Mouse (Mus musculus) heart, adult 18-20 months (tissue): ENCODE results near the gene Coq10a. TPM values are rescaled to one million over a fixed set of nuclear protein-coding genes. Genes with fewer than 3 reads are reported as not detected.
A peak's percentile ranks its signal among the peaks of the same experiment; 100 is the strongest.

Experiments
- DNase-seq, 2 experiments: peaks; one replicate each; pipeline ENCODE4 v3.0.0; 2021 to 2022; ENCODE audit warnings: mixed read lengths in 1 of 2
- total RNA-seq, 2 experiments: library from RNA; stranded (reverse); gene quantifications; 2 replicates each; pipeline ENCODE4 v1.2.3; 2021

Coq10a gene
- total RNA-seq, 2 experiments from 2014 or later = 365 to 392 TPM

DNA sequence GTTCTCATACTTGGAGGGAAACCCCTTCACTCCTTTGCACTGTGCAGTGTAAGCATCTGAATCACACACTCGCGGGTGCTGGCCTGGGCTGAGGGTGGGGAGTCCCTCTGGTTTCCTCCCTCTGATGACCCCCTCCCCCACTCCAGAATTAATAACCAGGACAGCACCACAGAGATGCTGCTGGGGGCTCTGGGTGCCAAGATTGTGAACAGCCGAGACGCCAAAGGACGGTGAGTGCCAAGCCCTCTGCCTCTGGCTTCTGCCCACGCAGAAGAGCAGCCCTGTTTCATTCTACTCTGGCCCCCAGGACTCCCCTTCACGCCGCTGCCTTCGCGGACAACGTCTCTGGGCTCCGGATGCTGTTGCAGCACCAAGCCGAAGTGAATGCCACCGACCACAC is 20.1 kb upstream of the Coq10a start:
- no peak for DNase-seq

DNA sequence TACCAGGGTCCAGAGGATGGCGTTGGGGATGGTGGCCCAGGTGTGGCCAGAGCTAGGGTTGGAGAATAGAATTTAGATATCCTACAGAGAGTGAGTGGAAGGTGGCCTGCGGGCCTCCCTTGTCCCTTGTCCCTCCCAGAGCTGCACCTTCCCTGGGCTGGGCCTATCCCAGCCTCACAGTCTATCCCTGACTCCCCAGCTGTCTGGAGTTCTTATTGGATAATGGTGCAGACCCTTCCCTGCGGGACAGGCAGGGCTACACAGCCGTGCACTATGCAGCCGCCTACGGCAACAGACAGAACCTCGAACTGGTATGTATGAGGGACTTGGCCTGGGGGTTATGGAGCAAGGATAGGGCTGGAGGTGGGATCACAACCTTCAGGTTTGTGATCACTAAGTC is 17.1 kb upstream of the Coq10a start:
- no peak for DNase-seq

DNA sequence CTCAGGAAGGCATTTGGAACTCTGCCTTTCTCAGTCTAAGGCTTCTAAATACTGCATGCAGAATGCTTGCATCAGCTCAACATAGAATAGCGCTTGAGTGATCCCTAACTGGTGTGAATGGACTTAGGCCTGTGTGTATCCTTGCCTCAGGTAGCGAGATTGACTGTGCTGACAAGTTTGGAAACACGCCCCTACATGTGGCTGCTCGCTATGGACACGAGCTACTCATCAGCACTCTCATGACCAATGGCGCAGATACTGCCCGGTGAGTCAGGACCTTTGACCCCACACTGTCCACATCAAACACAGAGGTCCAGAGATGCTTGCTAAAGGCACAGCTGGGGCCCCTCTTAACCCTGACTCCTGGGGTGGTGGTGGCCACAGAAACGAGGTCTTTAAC is 13.7 kb upstream of the Coq10a start:
- no peak for DNase-seq

DNA sequence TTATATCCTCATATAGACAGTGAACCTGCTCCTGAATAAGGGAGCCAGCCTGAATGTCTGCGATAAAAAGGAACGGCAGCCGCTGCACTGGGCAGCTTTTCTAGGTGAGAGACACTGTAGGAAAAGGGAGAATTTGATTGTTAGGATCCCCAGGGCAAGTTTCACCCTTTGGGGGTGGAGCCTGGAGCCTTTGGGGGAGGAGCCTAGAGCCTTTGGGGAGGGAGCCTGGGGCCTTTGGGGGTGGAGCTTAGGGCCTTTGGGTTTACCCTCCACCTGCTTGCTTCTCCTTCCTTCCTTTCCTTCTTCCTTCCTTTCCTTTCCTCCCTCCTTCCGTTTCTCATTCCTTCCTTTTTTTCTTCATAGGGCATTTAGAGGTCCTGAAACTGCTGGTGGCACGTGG is 11.8 kb upstream of the Coq10a start:
- no peak for DNase-seq

DNA sequence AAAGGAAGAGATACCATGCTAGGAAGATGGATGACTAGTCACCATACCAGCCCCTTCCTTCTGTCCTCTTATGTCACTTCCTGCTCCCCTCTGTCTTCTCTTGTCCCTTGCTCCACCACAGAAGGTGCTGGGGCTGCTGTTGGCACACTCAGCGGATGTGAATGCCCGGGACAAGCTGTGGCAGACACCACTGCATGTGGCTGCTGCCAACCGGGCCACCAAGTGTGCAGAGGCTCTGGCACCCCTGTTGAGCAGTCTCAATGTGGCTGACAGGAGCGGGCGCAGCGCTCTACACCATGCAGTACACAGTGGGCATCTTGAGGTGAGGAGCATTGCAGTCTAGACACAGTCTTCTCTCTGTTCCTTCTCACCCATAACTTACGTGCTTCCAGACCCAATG is 10.5 kb upstream of the Coq10a start:
- DNase-seq = peak in 1 of 2 experiments; percentile 65

DNA sequence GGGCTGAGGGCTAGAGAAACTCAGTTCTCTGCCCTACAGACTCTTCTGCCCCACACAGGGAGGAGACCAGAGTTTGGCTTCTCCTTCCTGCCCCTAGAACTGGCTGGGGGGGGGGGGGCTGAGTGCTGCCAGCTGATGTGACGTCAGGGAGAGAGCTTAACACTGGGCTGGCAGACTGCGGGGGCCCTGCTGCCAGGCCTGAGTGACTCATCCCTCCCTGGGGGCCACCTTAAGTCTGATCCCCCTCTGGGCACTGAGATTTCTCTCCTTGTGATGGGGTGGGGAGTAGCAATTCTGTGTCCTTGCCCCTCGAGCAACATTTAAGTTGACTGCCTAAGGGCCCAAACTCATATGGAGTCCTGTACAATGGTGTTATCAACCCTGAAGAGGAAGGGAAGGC is 9.7 kb upstream of the Coq10a start:
- peak in 1 of 2 experiments; percentile 33 for DNase-seq

DNA sequence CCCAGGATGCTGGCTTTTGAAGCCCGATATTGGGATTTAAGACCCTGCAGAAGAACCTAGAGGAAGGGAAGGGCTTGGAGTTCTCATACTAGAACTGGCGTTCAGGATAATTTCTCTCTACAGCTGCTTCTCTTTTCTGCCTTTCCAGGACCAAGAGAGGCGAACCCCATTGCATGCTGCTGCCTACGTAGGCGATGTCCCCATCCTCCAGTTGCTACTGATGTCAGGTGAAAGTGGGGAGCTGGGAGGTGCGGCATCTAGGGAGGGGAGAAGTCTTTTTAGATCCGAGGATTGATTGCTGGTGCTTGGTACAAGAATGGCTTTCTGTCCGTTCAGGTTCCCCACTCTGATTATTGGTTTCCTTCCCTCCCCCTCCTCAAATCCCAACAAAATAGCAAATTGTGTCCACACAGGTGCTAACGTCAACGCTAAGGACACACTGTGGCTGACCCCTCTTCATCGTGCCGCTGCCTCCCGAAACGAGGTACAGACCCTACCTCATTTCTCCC is 9.2 kb upstream of the Coq10a start:
- no peak for DNase-seq

DNA sequence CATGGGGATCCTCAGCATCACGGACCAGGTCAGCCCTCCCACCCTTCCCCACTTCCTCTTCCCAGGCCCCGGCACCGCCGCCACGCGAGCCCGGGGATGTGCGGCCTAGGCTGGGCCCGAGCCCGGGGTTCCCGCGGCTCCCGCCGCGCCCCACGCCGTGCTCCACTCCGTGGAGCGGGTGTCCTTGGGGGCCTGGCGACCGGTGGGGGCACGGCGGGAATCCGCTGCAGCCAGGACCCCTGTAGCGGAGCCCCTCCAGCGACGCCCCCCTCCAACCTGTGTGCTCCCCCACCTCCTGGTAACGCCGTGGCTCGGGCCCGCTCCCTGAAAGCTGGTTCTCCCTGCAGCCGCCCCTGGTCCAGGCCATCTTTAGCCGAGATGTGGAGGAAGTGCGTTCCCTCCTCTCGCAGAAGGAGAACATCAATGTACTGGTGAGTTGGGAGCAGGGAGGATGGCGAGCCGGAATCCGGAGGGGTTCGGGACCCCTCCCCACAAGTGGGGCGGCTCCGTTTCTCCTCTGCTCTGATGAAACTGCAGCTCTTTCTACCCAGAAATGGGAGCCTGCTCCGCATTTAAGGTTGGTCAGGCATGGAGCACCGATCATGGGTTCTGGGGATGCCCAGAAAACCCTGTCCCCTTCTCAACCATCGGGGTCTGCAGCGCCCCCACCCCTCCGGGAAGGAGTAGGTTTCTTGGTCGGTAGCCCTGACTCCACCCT is 8.6 kb upstream of the Coq10a start:
- DNase-seq = peak; percentile 35 to 60

DNA sequence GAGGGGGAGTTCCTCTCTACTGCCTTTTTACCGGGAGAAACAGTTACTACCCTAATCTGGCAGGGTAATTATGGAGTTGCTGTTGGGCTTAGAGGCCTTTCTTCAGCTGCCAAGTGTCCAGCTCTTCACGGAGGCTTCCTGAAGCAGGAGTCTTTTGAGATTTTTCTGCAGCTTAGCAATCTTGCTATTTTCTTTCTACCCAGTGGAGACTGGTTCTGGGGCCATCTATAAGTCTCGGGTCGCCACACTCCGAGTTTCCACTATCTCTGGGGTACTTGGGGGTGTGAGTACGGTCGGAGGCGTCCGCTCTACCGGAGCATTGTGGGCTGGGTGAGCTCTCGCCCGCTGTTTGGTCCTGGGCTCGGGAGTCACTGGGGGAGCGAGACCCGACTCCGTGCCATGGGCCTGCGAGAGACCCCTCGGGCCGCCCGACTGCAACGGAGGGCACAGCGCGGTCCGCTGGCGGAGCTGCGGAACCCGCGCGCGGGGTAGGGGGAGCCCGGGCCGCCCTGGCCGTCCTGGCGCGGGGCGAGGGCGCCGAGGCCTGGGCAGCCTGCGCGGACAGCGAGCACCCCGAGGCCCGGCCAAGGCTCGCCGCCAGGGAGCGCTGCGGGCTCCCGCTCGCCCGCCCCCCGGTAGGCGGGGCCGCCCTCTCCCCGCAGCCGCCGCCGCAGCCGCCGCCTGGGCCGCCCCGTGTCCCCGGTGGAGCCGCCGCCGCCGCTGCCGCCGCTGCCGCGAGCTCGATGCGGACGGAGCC is 7.8 kb upstream of the Coq10a start, which contains the start of gene Ankrd52:
Ankrd52 (plus strand) TSS at position 661 of the 757 bp plus-strand sequence.
- peak; percentile 87 to 92 for DNase-seq

DNA sequence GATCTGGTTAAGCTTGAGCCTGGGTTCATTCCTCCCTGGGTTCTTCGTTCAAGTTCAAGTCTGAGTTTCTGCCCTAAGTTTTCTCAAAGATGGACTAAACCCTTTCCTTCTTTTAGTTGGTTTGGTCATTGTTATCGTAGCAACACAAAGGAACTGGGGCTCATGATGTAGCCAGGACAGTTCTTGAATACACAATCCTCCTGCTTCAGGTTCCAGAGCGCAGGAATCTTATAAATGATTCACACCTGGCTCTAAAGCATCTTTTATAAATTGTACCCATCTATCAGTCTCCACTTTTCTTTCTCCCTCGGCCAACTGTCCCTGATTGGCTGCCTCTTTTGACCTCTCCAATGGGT is 7.3 kb upstream of the Coq10a start:
- DNase-seq = no peak

DNA sequence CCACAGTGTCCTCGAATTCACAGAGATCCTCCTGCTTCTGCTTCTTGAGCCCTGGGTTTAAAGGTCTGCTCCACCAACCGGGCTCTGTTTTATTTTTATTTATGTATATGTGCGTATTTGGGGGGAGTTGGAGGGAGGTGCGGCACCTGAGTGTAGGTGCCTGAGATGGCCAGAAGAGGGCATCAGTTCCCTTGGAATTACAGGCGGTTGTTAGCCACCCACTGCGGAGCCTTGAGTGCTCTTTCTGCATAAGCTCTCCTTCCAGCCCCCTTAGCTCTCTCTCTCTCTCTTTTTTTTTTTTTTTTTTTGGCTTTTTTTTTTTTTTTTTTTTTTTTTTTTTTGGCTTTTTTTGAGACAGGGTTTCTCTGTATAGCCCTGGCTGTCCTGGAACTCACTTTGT is 5.6 kb upstream of the Coq10a start:
- DNase-seq = no peak

DNA sequence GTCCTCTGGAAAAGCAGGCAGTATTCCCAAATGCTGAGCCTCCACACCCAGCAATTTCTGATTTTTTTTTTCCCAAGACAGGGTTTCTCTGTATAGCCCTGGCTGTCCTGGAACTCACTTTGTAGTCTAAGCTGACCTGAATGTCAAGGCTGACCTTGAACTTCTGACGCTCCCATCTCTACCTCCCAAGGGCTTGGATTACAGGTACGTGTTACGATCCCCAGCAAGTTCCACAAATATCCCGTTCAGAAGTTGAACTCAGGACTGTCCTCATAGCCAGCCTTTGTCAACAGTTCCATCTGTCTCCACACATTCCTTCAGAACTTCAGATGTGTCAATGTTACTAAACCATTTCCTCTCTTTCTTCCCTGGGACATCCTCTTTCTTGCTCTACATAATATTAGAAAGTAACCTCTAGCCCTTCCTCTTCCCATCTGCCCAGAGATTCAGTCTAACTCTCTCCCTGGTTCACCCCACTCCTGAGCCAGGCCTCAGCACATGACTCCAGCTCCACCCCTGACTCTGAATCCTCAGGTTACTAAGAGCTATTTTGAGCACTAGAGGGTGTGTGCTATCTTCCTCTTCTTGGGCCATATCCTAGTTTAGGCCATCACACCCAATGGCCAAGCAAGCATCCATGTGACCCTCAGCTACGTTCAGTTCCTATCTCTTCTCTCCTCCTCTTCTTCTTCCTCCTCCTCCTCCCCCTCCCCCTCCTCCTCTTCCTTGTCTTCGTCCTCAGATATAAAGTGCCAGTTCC is 4.4 kb upstream of the Coq10a start:
- peak; percentile 70 to 82 for DNase-seq

DNA sequence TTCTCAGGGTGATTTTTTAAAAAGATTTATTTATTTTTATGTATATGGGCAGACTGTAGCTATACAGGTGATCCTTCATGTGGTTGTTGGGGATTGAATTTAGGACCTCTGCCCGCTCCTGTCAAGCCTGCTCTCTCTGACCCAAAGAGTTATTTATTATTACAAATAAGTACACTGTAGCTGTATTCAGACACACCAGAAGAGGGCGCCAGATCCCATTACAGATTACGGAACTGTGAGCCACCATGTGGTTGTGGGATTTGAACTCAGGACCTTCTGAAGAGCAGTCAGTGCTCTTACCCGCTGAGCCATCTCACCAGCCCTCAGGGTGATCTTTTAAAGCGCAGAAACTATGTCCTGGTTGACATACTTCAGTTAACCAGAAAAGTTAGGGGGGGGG is 3.3 kb upstream of the Coq10a start:
- no peak for DNase-seq

DNA sequence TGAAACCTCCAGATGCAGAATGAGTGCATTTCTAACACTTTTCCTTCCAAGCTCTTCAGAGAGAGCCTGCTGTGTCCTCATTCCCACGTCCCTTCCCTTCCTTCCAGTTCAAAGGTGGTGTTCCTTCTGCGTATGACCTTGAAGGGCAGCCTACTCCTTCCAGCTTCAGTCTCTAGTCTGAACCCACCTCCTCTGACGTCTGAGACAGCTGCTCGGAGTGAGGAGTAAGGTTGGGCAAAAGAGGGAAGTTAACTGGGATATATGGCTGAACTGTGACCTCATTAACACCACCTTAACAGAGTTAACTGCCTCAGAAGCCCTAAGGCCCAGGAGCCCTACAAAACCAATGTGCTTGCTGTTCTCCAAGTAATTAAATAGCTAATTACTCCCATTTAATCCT is 1.8 kb upstream of the Coq10a start:
- DNase-seq = no peak

DNA sequence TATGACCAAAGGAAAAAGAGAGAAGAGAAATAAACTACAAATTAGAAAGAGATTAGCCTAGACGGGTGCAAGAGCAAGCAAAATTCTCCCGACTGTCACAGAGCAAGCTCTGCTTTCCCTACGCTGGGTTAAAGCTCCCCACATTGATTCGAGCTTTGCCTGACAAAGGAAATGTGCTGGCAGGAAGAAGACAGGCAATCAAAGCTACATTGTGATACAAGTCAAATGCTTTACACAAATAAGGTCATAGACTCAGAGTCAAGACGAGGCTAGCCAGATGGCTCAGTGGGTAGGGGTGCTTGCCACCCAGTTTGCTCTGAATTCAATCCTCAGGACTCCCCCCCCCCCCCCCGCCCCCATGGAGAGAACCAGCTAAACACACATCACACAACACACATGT is 1.2 kb upstream of the Coq10a start:
- no peak for DNase-seq

DNA sequence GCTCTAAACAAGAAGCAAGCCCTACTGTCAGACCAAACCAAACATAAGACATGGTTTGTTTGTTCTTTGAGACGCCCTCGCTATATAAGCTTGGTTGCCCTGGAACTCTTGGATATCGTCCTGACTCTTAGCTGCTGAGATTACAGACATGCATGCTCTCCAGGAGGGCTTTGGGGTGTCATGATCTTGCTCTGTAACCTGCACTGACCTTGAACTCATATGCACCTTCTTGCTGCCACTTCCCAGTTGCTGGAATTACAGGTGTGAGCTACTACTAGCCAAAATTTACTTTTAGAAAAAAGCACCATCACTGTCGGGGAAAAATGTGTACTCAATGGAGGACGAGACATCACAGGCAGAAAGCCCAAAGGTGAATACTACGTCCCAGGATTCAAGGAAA is 802 bp upstream of the Coq10a start:
- no peak for DNase-seq

DNA sequence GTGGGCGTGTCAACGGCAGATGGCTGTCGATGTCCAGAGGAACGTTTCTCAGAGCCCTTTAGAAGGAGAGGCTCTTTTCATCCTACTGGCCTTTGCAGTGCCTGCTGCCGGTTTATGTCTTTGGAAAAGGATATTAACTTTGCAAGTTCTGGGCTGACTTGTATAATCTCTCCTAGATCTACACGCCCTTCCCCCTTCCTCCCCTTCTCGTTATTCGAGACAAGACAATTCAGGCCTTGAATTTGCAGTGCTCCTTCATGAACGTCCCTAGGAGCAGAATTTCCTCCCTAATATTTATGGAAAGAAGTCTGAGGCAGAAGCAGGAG is 384 bp upstream of the Coq10a start:
- DNase-seq = no peak

DNA sequence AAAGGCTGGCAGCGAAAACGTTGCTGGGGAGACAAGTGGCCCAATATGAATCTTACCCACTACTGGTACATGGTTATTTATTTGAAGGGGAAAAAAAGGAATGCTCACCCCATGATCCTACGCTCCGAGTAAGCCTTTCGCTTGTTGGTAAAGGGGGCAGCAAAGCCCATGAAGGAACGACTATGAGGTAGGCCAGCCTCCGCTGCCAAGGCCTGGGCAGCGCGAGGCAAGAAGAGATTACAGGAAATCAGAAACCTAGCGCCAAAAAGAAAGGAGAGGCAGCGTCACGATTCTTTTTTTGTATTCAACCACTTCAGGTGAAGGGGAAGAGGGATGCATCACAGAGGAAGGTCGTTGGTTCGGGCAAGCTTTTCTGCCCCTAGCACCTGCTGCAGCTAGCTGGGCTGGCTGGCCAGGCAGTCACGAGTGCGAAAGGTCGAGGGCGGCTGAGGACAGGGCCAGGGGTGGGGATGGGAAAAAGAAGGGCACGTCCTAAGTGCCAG is 847 bp downstream of the Coq10a start:
- DNase-seq = no peak

DNA sequence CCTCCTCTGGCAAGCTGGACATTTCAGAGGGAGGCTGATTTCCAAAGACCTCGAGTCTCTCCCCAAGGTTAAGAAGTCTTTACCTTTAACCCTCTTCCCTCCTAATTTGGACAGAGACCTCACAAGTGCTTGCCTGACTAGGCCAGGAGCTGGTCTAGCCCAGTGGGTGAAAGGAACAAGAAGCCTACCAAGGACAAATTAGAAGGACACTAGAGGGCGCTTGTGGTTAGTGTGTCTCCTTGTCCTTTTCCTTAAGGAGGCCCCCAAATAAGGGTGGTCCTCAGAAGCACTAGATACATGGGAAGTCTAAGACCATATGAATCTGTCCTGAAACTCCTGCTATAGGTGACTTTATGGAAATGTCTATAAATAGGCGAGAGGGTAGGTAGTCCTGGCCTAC is 6.2 kb downstream of the Coq10a start:
- peak; percentile 43 to 66 for DNase-seq

DNA sequence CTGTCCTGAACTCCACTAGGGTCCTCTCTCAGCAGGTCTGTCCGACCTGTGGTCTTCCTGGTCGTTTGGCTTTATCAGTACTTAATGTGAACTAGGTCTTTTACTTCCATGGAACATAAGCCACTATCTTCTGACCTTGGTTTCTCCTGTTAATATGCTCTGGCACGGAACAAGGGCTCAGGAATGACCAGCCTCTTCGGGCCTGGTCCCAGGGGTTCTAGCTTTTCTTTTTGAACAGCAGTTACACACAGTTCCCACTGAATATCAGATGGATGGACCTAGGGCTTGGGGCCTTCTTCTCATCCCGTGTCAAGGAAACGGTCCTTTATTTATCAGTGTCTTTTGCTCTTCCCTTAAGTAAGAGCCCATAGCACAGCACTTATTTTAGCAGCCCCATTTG is 7.0 kb downstream of the Coq10a start:
- DNase-seq = no peak

DNA sequence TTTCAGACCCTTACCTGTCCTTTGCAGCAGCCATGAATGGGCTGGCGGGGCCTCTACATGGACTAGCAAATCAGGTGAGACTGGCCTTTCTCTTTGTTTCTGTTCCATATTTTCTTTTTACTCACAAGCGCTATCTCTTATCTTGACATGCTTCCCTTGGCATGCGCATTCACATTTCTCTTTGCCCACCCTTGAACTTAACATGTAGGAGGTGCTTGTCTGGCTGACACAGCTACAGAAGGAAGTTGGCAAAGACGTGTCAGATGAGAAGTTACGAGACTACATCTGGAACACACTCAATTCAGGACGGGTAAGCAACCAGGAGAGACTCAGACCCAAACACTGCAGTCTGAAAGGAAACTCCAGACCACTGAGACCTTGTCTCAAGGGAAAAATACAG is 9.6 kb downstream of the Coq10a start:
- DNase-seq = no peak

DNA sequence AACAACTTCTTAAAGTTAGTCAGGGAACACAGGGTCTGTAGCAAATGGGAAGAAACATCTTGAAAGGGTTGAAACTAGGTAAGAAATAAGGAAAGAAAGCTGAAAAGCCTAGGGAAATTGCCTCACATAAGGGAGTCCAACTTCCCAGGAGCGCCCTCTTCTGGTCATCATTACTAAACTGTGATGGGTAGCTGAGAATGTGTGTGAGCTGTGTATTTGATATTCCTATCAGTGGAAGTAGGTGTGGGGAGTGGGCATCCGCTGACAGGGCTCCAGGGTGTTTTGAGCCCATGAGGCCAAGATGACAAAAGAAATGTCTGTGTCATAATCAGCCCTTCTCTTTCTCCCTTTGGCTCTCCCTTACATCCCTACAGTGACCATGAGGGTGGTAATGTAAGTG is 10.0 kb downstream of the Coq10a start:
- peak; percentile 47 to 81 for DNase-seq

DNA sequence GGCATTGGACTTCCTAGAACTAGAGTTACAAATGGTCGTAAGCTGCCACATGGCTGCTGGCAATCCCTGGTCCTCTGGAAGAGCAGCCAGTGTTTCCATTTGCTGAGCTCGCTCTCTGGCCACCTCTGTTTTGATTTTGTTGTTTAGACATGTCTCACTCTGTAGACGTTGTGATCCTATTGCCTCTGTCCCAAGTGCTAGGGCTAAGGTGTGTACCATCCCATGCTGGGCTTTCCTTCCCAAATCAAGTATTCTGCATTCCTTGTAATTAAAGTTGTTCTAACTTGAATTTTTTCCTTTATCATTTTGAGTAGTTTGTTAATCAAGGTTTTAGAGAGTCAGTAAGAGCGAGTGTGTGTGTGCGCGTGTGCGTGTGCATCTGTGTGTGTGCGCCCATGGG is 21.3 kb downstream of the Coq10a start:
- DNase-seq = no peak
